Mouse (Mus musculus) adrenal gland, adult (tissue): ENCODE measurements at regions not wholly inside any gene's neighbourhood (a gene's known extent, or its start where the extent isn't known, plus 50 kb on each side); places are given as distances from the start of the nearest gene placed in this dataset.

ENCODE experiments used
- DNase-seq, 2 experiments: peaks; one replicate each; pipeline ENCODE4 v3.0.0; 2022 to 2023; ENCODE audit warnings: low spot score in 1 of 2; ENCODE audit not compliant: inconsistent age in 2 of 2

DNA sequence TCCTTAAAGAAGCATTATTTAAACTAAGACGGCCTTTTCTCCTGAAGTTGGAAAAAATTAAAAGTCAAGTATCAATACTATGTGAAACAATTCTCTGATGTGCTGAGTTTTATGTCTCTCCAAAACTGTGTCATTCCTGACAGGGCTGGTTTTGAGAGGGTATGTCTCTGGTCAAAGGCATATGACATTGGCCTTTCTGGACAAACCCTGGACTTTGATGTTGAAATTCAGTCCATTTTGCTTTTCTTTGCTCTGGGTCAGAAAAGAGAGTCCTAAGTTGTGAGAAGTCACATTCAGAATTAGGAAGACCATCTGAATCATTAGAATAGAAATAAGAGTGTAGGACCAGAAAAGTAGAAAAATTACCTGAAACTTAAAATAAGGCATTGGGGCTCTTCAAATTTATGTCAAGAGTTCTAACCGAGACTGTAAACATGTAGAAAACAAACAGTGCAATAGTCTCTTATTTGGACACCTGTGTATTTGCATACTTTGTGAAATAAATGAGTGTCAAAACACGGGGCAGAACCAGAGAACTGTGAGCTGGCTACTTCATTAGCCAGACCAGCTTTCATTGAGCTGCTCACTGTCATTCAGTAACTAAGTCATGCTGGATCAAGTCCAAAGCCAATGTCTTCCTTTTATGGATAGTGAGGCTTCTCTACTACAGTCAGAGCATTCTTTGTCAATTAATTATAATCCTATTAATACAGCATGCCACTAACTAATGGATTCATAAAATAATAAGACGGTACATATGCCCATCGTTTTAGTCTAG, 209.3 kb upstream of the Adamts9 start:
- DNase-seq, result no peak

DNA sequence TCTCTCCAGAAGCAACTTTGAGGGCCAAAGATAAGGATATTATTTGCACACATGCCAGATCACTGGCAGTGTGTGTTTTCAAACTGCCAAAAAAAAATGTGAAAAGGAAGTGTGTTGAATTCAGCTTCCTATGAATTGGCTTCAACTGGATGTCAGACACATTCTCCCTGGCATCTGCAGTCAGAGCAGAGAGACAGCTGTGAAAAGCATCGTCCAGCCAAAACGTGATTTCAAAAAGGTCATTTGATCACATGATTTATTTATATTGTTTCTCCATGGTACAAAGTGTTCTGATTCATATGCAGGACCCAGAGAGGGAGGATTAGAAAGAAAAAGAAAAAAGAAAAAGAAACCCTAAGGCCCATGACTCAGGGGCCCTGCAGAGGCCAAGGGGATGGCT, 207.2 kb upstream of the Adamts9 start:
- peak; percentile 25 to 71 for DNase-seq

DNA sequence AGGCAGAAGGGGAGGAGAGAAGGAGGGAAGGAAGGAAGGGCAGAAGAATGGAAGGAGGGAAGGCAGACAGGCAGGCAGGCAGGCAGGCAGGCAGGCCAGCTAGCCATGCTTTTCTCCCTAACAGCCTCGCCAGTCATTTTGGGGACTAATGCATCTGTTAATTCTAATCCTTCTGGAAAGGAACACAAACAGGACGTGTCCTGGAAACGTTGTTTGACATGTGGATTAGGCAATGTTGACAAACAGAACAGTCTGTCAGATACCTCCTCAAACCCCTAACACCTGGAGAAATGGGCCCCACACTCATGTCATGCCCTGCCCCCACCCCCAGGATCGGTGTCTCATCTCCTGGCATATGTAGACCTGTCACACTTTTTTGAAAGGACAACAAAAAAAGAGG, 206.7 kb upstream of the Adamts9 start:
- no peak for DNase-seq

DNA sequence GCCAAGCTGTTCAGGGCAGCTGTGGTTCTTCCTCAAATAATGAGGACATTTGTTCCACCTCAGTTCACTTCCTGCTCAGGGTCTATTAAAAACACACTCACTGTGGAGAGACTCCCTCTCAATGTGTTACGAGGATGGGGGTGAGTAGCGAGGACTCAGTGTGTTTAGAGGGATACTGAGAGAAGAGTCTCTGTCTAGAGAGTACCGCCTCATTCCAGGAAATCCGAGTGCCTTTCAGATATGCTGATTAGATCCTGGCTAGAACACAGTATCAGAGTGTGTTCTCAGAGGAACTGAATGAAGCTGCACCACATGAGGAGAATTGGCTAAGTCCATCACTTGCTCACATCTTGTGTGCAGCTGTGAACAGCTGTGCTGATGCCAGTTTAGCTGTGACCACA, 197.0 kb upstream of the Adamts9 start:
- no peak for DNase-seq

DNA sequence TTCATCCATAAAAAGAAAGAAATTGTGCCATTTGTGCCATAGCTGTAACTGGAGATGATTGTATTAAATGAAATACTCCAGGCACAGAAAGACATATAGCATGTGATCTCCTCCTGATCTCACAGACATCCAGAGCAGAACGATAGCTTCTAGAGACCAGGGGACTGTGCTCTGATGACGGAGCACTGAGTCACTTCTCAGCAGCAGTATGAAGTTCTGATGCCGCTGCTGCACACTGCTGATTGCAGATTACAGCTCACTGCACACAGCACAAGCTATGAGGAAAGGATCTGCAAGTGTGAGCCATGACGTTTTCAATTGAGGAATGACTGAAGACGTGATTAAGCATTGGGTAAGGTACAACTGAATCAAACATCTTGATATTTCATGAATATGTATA, 190.6 kb upstream of the Adamts9 start:
- DNase-seq, result no peak

DNA sequence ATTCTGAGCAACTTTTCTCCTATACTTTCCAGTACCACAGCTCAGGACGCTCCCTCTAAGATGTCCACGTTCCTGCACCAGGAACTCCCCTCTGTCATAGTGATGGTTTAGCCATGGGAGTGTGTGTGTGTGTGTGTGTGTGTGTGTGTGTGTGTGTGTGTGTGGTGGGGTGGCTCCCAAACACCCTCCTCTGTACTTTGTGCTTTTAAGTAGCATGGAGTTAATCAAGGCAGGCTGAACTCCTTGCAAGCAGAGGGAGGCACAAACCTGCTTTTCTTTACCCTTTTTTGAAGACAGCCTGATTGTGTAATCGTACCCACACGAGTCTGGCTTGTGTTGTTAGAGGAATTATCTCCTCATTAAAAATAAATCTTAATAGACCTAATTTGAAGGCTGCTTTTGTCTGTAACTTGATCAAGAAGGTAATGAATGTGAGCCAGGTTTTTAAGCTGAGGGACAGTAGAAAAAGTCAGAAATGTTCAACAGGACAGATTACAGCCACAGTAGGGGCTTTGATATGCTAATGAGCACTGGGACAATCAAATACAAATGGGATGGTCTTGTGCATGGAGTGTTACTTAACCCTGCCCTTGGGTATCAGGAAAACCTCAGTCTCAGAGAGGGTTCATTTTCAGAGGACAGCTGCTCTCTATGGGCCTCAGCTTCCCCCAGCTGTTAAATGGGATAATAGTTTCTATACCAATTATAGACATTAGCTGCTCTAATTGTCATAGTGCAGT, 187.8 kb upstream of the Adamts9 start:
- DNase-seq, result no peak

DNA sequence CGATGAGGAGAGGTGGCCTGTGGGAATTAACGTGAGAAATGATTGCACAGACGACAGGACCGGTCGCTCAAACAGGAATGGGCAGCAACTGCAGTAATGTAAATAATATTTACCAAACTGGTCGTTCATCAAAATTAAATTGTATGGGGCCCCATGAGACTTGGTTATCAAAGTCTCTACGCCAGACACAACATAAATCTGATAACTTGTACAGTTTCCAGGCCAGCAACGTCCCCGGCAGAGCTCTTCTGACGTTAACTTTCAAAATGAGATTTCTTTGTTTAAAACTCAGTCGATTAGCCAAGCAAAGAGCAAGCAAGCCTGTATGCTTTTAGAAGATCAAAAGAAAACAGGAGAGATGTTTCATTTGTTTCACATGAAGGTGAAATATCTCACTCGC, 176.2 kb upstream of the Adamts9 start:
- DNase-seq, result no peak

DNA sequence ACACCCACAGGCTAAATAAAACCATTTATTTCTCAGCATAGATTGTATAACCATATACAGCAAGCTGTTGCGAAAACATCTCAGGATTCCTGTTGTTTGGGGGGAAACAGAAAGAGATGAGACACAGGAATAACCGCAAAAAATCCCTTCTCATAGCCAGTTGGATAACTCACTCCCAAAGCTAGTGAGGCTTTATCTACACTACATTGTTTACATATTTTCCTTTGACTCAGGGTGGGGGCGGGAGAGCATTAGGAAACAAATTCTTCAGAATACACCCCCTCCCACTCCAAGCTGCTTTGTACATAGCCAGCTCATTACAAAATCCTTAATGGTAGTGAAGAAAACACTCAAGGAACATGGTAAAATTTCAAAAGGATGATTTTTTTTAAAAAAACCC, 170.1 kb upstream of the Adamts9 start:
- no peak for DNase-seq

DNA sequence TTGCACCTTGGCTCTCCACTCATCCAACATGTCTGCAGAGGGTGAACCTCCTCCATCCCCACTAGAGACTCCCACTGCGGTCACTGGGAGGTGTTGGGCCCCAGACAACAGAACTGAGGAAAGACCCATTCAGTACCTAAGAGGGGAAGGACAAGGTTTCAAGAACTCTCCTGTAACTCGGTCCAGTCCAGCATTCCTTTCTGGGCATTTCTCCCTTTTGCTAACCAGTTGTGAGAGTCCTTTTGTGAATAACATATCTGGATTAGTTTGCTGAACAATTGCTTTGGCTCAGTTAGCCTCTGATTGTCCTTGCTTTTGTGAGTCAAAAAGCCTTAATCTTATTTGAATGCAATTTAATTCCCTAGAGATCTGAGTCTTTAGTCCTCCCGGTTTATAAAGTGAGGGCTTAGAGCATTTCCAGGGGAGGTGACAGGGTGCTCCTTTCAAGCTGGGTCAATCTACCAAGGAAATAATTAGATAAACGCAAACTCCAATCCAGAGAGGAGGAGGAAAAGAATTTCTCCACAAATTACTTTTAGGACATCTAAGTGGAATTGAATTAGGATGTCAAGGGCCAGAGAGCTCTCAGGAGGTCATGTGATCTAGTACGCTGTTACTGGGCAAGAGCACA, 151.6 kb upstream of the Adamts9 start:
- DNase-seq, result peak in 1 of 2 experiments; percentile 27

DNA sequence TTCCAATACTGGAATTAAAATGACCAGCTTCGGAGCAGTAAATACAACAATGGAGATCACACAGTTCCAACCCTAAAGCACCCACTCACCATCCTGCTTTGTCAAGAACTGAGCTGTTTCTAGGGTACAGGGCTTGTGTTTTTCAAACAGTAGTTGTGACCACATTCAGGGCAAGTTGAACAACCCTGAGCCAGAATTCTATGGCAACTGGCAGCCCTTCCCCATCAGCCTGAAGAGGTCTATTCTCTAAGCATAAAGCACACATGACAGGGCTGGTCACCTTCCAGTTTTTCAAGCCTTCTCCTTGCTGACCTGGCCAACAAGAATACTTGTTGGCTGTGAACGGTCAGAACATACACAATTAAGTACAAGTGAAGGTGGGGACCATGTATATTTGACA, 150.5 kb upstream of the Adamts9 start:
- no peak for DNase-seq

DNA sequence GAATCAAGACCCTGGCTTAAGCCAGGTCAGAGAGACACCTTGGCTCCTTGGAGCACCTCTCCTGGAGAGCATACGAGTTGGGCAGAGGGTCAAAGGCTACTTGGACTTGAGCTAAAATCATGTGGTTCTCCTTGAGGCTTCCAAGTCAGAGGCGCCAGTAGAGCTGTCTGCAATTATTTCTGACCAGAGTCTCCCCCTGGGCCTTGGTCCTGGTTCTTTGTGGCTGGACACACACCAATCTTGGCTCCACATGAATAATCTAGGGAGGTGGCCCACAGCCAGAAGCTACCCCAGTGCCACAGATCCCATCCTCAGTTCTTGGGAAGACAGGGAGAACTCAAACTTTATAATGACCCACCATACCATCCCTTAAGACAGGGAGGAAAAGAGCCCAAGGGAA, 144.0 kb upstream of the Adamts9 start:
- peak in 1 of 2 experiments; percentile 29 for DNase-seq

DNA sequence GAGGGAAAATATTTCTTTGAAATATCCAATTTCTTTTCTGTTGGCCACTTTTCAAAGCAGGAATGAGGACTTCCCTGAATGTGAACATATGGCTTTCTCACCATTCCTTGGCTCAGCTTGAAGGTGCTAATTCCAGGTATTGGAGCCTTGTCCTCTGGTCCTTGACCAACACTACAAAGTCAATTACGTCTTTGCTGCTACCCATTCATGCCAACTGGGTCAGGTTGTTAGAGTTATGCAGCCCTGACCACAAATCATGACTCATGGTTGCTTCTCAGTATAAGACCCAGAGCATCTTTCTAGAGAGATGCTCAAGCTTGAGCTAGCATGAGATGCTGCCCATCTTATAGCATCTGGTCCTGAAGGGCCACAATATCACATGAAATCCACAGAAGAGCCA, 141.0 kb upstream of the Adamts9 start:
- DNase-seq, result no peak

DNA sequence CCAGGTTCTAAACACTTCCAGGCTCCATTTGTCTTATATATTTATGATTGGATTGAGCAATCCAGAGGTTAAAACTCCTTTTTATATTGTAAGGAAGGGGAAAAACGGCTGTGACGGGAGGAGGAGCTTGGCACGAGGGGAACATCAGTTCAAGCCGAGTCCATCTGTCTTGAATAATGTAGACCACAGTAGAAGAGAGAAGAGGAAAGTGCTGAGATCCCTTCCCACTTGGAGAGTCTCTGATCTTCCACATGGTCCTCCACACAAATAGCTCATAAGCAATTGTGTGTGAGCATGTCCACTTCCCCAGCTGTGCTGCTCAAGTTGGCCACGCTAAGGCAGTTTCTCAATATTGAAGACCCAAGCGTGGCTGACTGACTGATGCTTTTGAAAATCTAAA, 140.4 kb upstream of the Adamts9 start:
- no peak for DNase-seq

DNA sequence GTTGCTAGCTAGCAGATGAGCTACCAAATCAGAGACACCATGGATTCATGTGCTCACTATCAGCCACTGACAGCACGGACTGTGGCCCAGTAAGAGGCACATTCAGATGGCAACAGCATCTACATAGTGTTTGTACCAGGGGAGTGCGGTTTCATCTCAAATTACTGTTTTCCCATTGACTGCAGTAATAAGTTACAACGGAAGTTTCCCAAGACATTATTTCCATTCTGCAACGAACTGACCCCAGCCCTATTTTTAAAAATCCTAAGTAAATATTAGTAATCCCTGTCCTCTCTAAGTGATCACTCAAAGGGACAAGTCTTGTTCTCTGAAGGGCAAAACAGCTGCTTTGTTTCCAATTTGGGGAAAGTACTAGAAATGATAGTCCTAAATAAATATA, 138.9 kb upstream of the Adamts9 start:
- no peak for DNase-seq

DNA sequence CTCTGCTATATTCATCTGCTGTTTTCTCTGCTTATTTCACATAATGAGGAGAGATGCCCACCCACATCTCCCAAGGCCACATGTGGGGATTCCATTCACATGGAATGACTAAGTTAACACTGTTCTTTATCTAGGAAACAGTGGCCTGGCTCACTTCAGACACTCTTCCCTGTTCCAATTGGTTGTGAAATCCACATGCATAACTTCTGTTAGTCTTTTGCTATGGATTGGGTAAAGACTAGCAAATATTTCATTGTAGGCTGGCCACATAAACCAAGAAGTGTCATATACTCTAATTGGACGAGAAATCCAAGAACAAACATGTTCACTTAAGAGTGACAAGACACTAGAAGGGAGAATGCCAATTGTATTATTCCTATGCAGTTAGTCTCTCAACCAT, 133.4 kb upstream of the Adamts9 start:
- DNase-seq, result no peak

DNA sequence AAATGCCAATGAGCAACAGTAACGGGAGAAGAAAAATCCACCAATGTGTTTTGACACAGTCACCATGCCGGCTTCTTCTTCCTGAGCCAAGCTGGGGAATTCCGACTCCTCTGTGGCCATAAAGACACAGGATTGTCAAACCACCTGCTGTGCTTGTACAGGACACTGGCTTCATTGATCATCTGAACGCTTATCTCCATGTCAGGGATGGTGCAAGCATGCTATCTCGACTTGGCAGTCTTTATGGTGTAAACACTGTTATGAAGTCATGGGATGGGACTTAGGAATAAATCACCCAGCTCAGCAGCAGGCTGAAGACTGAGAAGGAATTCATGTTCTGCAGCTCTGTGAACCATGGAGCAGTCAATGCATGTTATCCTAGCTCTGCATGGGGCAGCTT, 132.6 kb upstream of the Adamts9 start:
- DNase-seq, result peak in 1 of 2 experiments; percentile 48

DNA sequence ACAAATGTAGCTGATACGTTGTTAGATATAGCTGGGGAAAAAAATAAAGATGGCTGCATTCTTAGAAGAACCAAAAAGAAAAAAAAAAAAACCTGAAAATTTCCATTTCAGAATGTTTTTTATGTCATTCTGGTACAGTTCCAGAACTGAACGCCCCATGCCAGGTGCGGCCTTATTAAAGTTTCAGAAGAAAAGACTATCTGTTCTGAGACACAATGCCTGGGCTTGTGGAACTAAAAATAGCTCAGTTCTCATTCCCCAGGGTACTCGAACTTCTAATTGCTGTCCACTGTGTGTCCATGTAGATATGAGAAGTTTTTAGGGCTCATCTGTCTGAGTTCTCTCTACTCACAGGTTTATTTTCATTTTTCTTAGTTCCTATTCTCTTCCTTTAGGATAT, 131.7 kb upstream of the Adamts9 start:
- no peak for DNase-seq

DNA sequence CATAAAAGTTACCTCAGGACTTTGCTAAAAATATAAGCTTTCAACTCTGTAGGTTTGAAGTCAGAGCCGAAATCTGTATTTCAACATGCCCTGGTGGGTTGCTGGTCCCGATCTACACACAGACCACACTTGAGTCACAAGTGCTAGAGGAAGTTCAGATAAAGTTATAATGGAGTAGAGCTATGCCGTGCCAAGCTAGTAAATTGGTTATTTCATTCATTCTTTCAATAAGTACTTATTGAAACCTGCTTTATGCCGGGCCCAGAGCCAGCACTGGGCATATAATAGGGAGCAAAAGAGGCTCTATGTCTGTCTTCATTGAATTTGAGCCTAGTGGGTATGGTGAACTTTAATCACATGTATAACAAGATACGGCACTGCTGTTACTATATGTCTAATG, 127.6 kb upstream of the Adamts9 start:
- DNase-seq, result no peak

DNA sequence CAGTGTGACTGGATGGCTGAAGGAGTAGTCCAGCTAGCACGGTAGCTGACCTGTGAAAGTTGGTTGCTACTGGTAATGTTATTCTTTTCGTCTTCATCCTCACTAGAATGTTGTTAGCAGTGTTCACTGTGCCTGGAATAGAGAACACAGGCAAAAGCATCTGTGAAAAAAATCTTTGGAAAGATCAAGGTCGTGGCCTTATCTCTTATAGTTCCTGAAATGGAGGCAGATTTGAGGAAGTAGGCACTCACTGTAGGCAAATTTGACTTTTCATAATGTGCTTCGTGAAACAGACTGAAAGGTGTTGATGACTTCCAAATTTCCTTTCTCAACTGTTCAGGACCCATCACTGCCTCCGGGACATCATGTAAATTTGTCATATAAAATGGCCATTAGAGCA, 124.5 kb upstream of the Adamts9 start:
- DNase-seq, result peak in 1 of 2 experiments; percentile 61

DNA sequence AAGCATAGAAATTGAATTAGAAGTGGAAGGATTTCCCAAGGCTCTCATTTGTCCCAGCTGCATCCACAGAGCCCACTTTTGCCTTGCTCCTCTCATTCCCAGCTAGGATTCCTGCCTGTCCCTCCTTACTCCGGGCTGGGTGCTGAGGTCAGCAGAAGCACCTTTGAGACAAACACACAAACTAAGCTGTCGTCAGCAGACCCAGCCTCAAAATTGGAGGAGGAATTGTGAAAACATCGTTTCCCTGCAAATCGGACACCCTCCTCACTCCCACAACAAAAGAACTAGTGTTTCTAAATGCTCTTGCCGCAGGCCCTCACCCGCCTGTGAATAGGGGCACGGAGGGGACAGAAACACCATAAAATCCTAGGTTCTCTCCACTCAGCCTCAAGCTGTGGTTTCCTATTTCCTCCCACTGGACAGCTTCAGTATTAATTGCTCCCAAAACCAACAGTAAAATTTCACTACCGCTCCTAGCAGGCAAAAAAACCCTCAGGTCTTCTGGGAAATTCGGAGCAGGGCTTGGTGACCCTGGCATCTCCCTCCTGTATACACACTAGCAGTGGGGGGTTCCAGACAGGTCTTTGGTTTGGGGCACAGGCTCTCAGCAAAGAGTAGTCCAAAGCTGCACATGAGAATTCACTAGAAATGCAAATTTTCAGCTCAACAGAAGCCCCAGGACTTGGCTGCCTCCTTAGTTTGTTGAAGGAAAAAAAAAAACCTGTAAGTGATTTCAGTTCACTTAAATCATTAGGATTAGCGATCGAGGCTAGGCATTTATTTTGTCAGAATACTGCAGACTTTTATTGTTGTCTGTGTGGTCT, 123.5 kb upstream of the Adamts9 start:
- no peak for DNase-seq

DNA sequence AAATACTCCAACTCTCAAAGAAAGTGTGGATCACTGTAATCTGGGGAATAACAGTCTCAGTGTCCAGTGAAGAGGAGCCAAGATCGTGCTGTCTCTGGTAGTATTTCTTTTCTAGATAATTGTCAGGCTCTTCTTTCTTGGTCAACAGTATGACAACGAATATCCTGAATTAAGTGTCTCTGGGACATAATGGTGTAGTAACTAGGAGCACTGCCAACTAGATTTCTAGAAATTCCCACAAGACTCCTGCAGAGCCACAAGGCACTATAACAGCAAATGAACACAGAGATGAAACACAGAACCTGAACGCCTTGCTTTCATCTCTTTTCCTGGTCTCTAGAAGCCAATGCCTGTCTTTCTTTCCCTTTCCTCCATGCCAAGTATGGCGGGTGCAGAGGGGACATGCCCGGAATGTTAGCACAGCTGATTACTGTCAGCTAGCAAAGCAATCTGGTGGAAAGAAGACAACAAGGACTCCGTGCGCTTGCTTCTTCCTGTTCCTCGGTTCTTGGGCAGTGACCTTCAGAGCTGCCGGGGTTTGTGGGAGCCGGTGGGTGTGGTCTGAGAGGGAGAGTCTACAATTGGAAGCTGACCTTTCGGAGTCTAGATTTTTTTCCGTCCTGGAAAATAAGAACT, 122.7 kb upstream of the Adamts9 start:
- peak; percentile 79 to 92 for DNase-seq
